Mouse (Mus musculus) lung, embryonic 14.5 days (tissue): ENCODE measurements at regions not wholly inside any gene's neighbourhood (a gene's known extent, or its start where the extent isn't known, plus 50 kb on each side); places are given as distances from the start of the nearest gene placed in this dataset.
A peak's percentile ranks its signal among the peaks of the same experiment; 100 is the strongest.

Experiments used
- ATAC-seq: fragments of 200-750 bp; cut with Nextera tagmentation; 2 replicates; pipeline ENCODE4 v1.8.0; 2017; ENCODE audit warnings: mild to moderate bottlenecking, moderate TSS enrichment, moderate library complexity; ENCODE audit not compliant: insufficient read depth
- DNase-seq: peaks from one replicate; pipeline ENCODE4 v3.0.0-alpha.2; 2015
- H3K27ac ChIP-seq: fragments of 300-500 bp; sonication (generic); 2 replicates; pipeline ENCODE4 v1.5.1; 2014; ENCODE audit warnings: low read depth, mild to moderate bottlenecking, moderate library complexity
- H3K27me3 ChIP-seq: fragments of 300-500 bp; sonication (generic); 2 replicates; pipeline ENCODE4 v1.6.1; 2014; ENCODE audit warnings: low read length, control low read depth; ENCODE audit not compliant: insufficient read depth
- H3K36me3 ChIP-seq: fragments of 300-500 bp; sonication (generic); 2 replicates; pipeline ENCODE4 v1.6.1; 2014; ENCODE audit warnings: control low read depth; ENCODE audit not compliant: insufficient read depth
- H3K4me1 ChIP-seq: fragments of 300-500 bp; sonication (generic); 2 replicates; pipeline ENCODE4 v1.6.1; 2014; ENCODE audit warnings: antibody characterized with exemption, control low read depth; ENCODE audit not compliant: insufficient read depth
- H3K4me2 ChIP-seq: fragments of 300-500 bp; sonication (generic); 2 replicates; pipeline ENCODE4 v1.6.1; 2014; ENCODE audit warnings: mild to moderate bottlenecking
- H3K4me3 ChIP-seq: fragments of 300-500 bp; sonication (generic); 2 replicates; pipeline ENCODE4 v1.5.1; 2014; ENCODE audit warnings: low read depth, low read length
- H3K9ac ChIP-seq: fragments of 300-500 bp; sonication (generic); 2 replicates; pipeline ENCODE4 v1.6.1; 2014
- H3K9me3 ChIP-seq: fragments of 300-500 bp; sonication (generic); 2 replicates; pipeline ENCODE4 v1.6.1; 2016; ENCODE audit warnings: low read depth, low read length, control low read depth
- CTCF ChIP-seq: IDR thresholded peaks from 2 replicates; pipeline ENCODE4 v1.5.1; 2016; ENCODE audit warnings: antibody characterized with exemption, low read depth
- WGBS: fragments of 180-500 bp; shearing (Covaris S2); extraction: QIAGEN DNeasy Blood & Tissue Kit; methylation state at CpG from one replicate; pipeline ENCODE4 v1.1.7; 2014; 5-methylcytosine and 5-hydroxymethylcytosine counted together

- Histone ChIP-seq H3K4me3 (no peak overlapping the region), H3K9ac (no peak overlapping the region), H3K27ac (no peak overlapping the region), H3K4me2 (no peak overlapping the region), H3K4me1 (no peaks in the 10 kb centered on the region), H3K36me3 (no peaks in the 10 kb centered on the region), H3K9me3 (no peaks in the 10 kb centered on the region), H3K27me3 (no peaks in the 10 kb centered on the region)
- WGBS, result 55% methylated on average over 10 of the region's 10 CpGs
- ATAC-seq, result peak; percentile 67; the same call in 1 of the 2 replicates
- TF ChIP-seq CTCF, result peak; percentile 91
- peak; percentile 93 for DNase-seq
Observed at GRCm38 (mm10) chr11:31615107-31615811, 56.4 kb downstream of the Bod1 start.

GRCm38 (mm10) chr11:31614394-31614713 is 57.3 kb downstream of the Bod1 start:
- 77% methylated on average over 7 of the region's 7 CpGs for WGBS
- TF ChIP-seq CTCF, result no peak
- H3K4me2 ChIP-seq, result no peak overlapping the region

GRCm38 (mm10) chr11:31613688-31614393 is 57.8 kb downstream of the Bod1 start:
- DNase-seq, result no peak
- H3K36me3 ChIP-seq, result no peaks in the 10 kb centered on the region
- H3K4me1 ChIP-seq, result no peaks in the 10 kb centered on the region
- H3K27me3 ChIP-seq, result no peaks in the 10 kb centered on the region
- no peak overlapping the region for H3K9ac ChIP-seq
- no peaks in the 10 kb centered on the region for H3K9me3 ChIP-seq
- ATAC-seq, result no peak
- 50% methylated on average over 11 of the region's 11 CpGs for WGBS
- no peak overlapping the region for H3K27ac ChIP-seq
- TF ChIP-seq CTCF, result no peak
- H3K4me2 ChIP-seq, result no peak overlapping the region
- H3K4me3 ChIP-seq, result no peak overlapping the region

More at GRCm38 (mm10) chr11:31614394-31614713, 57.3 kb downstream of the Bod1 start:
- no peaks in the 10 kb centered on the region for H3K27me3 ChIP-seq
- H3K36me3 ChIP-seq, result no peaks in the 10 kb centered on the region
- H3K9ac ChIP-seq, result no peak overlapping the region
- ATAC-seq, result no peak
- no peak overlapping the region for H3K27ac ChIP-seq
- no peak for DNase-seq
- H3K9me3 ChIP-seq, result no peaks in the 10 kb centered on the region
- no peaks in the 10 kb centered on the region for H3K4me1 ChIP-seq
- H3K4me3 ChIP-seq, result no peak overlapping the region

GRCm38 (mm10) chr11:31608458-31608857 is 63.2 kb downstream of the Bod1 start:
- Histone ChIP-seq H3K27ac (no peak overlapping the region), H3K4me1 (no peaks in the 10 kb centered on the region), H3K9me3 (no peaks in the 10 kb centered on the region), H3K4me3 (no peak overlapping the region), H3K27me3 (no peaks in the 10 kb centered on the region), H3K9ac (no peak overlapping the region), H3K4me2 (no peak overlapping the region), H3K36me3 (no peaks in the 10 kb centered on the region)
- TF ChIP-seq CTCF, result no peak
- DNase-seq (no peak), ATAC-seq (no peak)
- WGBS, result 82% methylated on average over 4 of the region's 4 CpGs

- 72% methylated on average over 7 of the region's 7 CpGs for WGBS
- ATAC-seq, result no peak
Observed at GRCm38 (mm10) chr11:31601499-31601898, 70.2 kb downstream of the Bod1 start.

GRCm38 (mm10) chr11:31593604-31594003 is 78.1 kb downstream of the Bod1 start:
- TF ChIP-seq CTCF, result no peak
- H3K36me3 ChIP-seq, result no peaks in the 10 kb centered on the region
- H3K4me1 ChIP-seq, result 0 out of 2 replicates have a peak, but pooled peaks cover 2% of the 10 kb centered on the region
- DNase-seq, result no peak
- no peak overlapping the region for H3K27ac ChIP-seq
- no peaks in the 10 kb centered on the region for H3K27me3 ChIP-seq
- no peak for ATAC-seq
- H3K9me3 ChIP-seq, result no peaks in the 10 kb centered on the region
- no peak overlapping the region for H3K4me2 ChIP-seq
- 82% methylated on average over 2 of the region's 2 CpGs for WGBS
- no peak overlapping the region for H3K4me3 ChIP-seq
- H3K9ac ChIP-seq, result no peak overlapping the region

More at GRCm38 (mm10) chr11:31601499-31601898, 70.2 kb downstream of the Bod1 start:
- H3K9ac ChIP-seq, result no peak overlapping the region
- H3K4me2 ChIP-seq, result no peak overlapping the region
- no peaks in the 10 kb centered on the region for H3K4me1 ChIP-seq
- TF ChIP-seq CTCF, result no peak
- no peak for DNase-seq
- no peaks in the 10 kb centered on the region for H3K9me3 ChIP-seq
- H3K36me3 ChIP-seq, result no peaks in the 10 kb centered on the region
- H3K27ac ChIP-seq, result no peak overlapping the region
- no peaks in the 10 kb centered on the region for H3K27me3 ChIP-seq
- no peak overlapping the region for H3K4me3 ChIP-seq

GRCm38 (mm10) chr11:31592061-31592460 is 79.6 kb downstream of the Bod1 start:
- DNase-seq, result no peak
- WGBS, result 46% methylated on average over 11 of the region's 11 CpGs
- H3K9me3 ChIP-seq, result no peaks in the 10 kb centered on the region
- no peak for TF ChIP-seq CTCF
- no peak overlapping the region for H3K27ac ChIP-seq
- ATAC-seq, result no peak
- H3K4me3 ChIP-seq, result no peak overlapping the region
- no peak overlapping the region for H3K9ac ChIP-seq
- no peak overlapping the region for H3K4me2 ChIP-seq
- H3K4me1 ChIP-seq, result 0 out of 2 replicates have a peak, but pooled peaks cover 2% of the 10 kb centered on the region
- H3K27me3 ChIP-seq, result no peaks in the 10 kb centered on the region
- no peaks in the 10 kb centered on the region for H3K36me3 ChIP-seq
